Mouse (Mus musculus) lung, embryonic 15.5 days (tissue): ENCODE data around the gene Iqch. TPM values are rescaled to one million over a fixed set of nuclear protein-coding genes. Genes with fewer than 3 reads are reported as not detected.

Experiments used
- ATAC-seq: fragments of 200-750 bp; cut with Nextera tagmentation; 2 replicates; pipeline ENCODE4 v1.8.0; 2017; ENCODE audit warnings: moderate number of reproducible peaks, borderline replicate concordance; ENCODE audit not compliant: low FRiP score, low TSS enrichment; ENCODE audit errors: extremely low read depth
- H3K27ac ChIP-seq: fragments of 300-500 bp; sonication (generic); 2 replicates; pipeline ENCODE4 v1.5.1; 2015; ENCODE audit warnings: moderate library complexity, mild to moderate bottlenecking, inconsistent platforms
- H3K27me3 ChIP-seq: fragments of 300-500 bp; sonication (generic); 2 replicates; pipeline ENCODE4 v1.6.1; 2015; ENCODE audit warnings: inconsistent platforms
- H3K36me3 ChIP-seq: fragments of 300-500 bp; sonication (generic); 2 replicates; pipeline ENCODE4 v1.6.1; 2015; ENCODE audit warnings: inconsistent platforms
- H3K4me1 ChIP-seq: fragments of 300-500 bp; sonication (generic); 2 replicates; pipeline ENCODE4 v1.6.1; 2015; ENCODE audit warnings: inconsistent platforms
- H3K4me2 ChIP-seq: fragments of 300-500 bp; sonication (generic); 2 replicates; pipeline ENCODE4 v1.6.1; 2015; ENCODE audit warnings: inconsistent platforms, mild to moderate bottlenecking, moderate library complexity
- H3K4me3 ChIP-seq: fragments of 300-500 bp; sonication (generic); 2 replicates; pipeline ENCODE4 v1.5.1; 2015; ENCODE audit warnings: mild to moderate bottlenecking, inconsistent platforms
- H3K9ac ChIP-seq: fragments of 300-500 bp; sonication (generic); 2 replicates; pipeline ENCODE4 v1.6.1; 2015; ENCODE audit warnings: inconsistent platforms
- H3K9me3 ChIP-seq: fragments of 300-500 bp; sonication (generic); 2 replicates; pipeline ENCODE4 v1.6.1; 2016; ENCODE audit warnings: inconsistent platforms
- WGBS: fragments of 180-500 bp; shearing (Covaris S2); methylation state at CpG from one replicate; pipeline ENCODE4 v1.1.7; 2015; 5-methylcytosine and 5-hydroxymethylcytosine counted together
- polyA plus RNA-seq: library from polyadenylated mRNA; unstranded; fragments of >200 nt; fragmentation: Nextera tagmentation; extraction: Ambion mirVana; gene quantifications from 2 replicates; pipeline ENCODE4 v1.2.1, GENCODE M21; 2015

Iqch gene
- polyA plus RNA-seq, 1 experiment from 2014 or later = 0.20 TPM

DNA sequence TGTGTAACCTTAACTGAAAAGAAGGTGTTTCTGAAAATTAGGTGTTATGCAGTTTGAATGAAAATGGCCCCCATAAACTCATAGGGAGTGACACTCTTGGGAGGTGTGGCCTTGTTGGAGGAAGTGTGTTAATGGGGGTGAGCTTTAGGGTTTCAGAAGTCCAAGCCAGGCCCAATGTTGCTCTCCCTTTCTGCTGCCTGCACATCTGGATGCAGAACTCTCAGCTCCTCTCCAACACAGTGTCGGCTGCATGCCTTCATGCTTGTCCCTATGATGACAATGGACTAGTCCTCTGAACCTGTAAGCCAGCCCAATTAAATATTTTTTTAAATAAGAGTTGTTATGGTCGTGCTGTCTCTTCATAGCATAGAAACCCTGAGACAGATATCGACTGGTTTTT is 222.0 kb downstream of the Iqch start:
- H3K27ac ChIP-seq = no peak overlapping the region
- H3K9me3 ChIP-seq = no peaks in the 10 kb centered on the region
- no peak for ATAC-seq
- H3K27me3 ChIP-seq = no peaks in the 10 kb centered on the region
- no peak overlapping the region for H3K4me3 ChIP-seq
- H3K4me1 ChIP-seq = peaks cover 18% of the 10 kb centered on the region
- no peak overlapping the region for H3K4me2 ChIP-seq
- no peak overlapping the region for H3K9ac ChIP-seq
- no peaks in the 10 kb centered on the region for H3K36me3 ChIP-seq
- WGBS = 80% methylated on average over 3 of the region's 3 CpGs

DNA sequence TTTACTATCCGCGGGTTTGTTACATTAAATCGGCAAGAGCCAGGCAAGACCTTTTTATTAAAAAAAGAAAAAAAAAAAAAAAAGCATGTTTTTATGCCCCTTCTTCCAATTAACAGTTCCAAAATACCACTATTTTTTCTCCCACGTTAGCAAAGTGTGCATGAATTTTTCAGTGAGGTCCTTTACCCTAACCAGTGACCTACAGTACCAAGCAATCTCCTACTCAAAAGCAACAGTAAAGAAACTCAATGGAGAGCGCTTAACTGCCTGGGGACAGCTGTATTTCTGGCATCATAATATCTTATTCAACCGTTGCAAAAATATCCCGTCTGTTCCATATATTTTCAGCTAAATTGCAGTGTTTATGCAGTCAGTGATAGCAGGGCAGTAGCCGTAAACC is 224.1 kb downstream of the Iqch start:
- Histone ChIP-seq H3K9me3 (no peaks in the 10 kb centered on the region), H3K4me2 (peak overlapping the region; percentile 91), H3K9ac (peak overlapping the region; percentile 91; the same call in 1 of the 2 replicates), H3K4me1 (peaks cover 24% of the 10 kb centered on the region), H3K27me3 (no peaks in the 10 kb centered on the region), H3K27ac (peak overlapping the region; percentile 88; the same call in 1 of the 2 replicates), H3K36me3 (0 out of 2 replicates have a peak, but pooled peaks cover 4% of the 10 kb centered on the region), H3K4me3 (peak overlapping the region; percentile 88)
- ATAC-seq = no peak
- WGBS = 17% methylated on average over 8 of the region's 8 CpGs

DNA sequence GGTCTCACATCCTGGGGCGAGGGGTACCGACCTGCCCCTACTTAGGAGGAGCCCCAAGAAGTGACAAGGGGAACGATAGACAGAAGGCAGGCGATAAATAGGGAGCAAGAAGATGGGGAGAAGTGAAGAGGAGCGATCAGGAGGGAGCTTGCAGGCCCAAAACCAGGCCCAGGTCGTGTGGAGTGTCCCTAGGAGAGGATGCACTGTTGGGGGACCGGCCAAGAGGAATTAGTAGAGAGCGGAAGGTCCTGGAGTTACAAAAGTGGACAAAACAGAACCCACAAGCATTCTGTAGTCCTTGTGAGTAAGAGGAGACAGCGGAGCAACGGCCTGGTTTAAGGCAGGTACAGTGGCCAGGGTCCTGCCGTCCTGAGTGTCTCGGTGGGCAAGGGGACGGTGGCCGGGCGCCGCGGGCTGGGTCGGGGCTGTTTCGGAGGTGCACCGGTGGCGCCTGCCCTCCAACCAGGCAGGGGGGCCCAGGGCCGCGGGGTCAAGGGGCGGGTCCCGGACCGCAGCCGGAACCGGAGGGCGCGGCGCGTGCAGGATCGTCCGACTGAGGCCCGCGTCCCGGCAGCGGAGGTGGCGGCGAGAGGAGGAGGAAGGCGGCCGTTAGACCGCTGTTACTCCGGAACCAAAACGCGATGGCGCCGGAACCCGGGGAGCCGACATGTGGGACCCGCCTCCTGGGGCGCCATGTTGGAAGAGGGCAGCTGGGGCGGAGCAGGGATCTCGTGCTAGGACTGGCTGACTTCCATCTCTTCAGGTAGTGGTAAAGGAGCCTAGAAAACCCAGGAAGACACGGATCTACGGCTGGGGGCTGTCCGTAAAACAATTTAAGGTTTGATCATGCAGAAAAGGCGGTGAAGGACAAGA is 224.8 kb downstream of the Iqch start, which contains the start of gene Map2k5:
Map2k5 (minus strand) TSS at position 633 of the 873 bp plus-strand sequence.
- Histone ChIP-seq H3K36me3 (0 out of 2 replicates have a peak, but pooled peaks cover 7% of the 10 kb centered on the region), H3K4me1 (peaks cover 24% of the 10 kb centered on the region), H3K9me3 (no peaks in the 10 kb centered on the region), H3K9ac (peak within 1 kb of the TSS; percentile 91), H3K27me3 (no peaks in the 10 kb centered on the region), H3K27ac (peak within 1 kb of the TSS; percentile 88), H3K4me2 (peak within 1 kb of the TSS; percentile 91), H3K4me3 (peak within 1 kb of the TSS; percentile 88)
- peak; percentile 93 for ATAC-seq
- under 1% methylated on average over 58 of the region's 58 CpGs for WGBS

GRCm38 (mm10) chr9:63373315-63373714 is 229.0 kb downstream of the Iqch start:
- Histone ChIP-seq H3K27ac (no peak overlapping the region), H3K36me3 (peaks cover 16% of the 10 kb centered on the region; the same call in 1 of the 2 replicates), H3K4me1 (peaks cover 20% of the 10 kb centered on the region), H3K27me3 (no peaks in the 10 kb centered on the region), H3K9ac (no peak overlapping the region), H3K4me2 (no peak overlapping the region), H3K4me3 (no peak overlapping the region), H3K9me3 (no peaks in the 10 kb centered on the region)
- 64% methylated on average over 2 of the region's 2 CpGs for WGBS
- no peak for ATAC-seq

GRCm38 (mm10) chr9:63372541-63372940 is 229.8 kb downstream of the Iqch start:
- no peak for ATAC-seq
- no peak overlapping the region for H3K27ac ChIP-seq
- H3K27me3 ChIP-seq = no peaks in the 10 kb centered on the region
- H3K4me2 ChIP-seq = no peak overlapping the region
- no peaks in the 10 kb centered on the region for H3K9me3 ChIP-seq
- no peak overlapping the region for H3K4me3 ChIP-seq
- H3K4me1 ChIP-seq = peaks cover 19% of the 10 kb centered on the region
- H3K36me3 ChIP-seq = peaks cover 16% of the 10 kb centered on the region; the same call in 1 of the 2 replicates
- WGBS = 76% methylated on average over 8 of the region's 8 CpGs
- H3K9ac ChIP-seq = no peak overlapping the region

Other genes with a start within 250 kb of the Iqch start
- gene Map2k5, start 224.6 kb downstream of the Iqch start, polyA plus RNA-seq = 31.3 and 32.5 TPM in 2 replicates
- gene 2300009A05Rik, start 203.2 kb downstream of the Iqch start, polyA plus RNA-seq = 35.0 and 35.4 TPM in 2 replicates
- 27.5 and 29.7 TPM in 2 replicates for gene Aagab, start 167 bp upstream of the Iqch start, polyA plus RNA-seq
- gene Smad3, start 155.5 kb upstream of the Iqch start, polyA plus RNA-seq = 20.2 and 20.7 TPM in 2 replicates